7 mouse cellular contexts compared by ENCODE assay signal in genomic region chrX:145848937-145849783, GRCm38 (mm10).
DNase-seq lines count a peak whose midpoint lies in the region.

No protein-coding gene starts in this region.

- DNase-seq in urinary bladder, postnatal 10 days (ENCODE audit: low spot score) = peak; percentile 8
- DNase-seq in urinary bladder, adult 18-20 months (ENCODE audit: low spot score in 2 of 2) = no peak
- DNase-seq in cerebellum, postnatal 25 days = peak; percentile 15 to 53
- peak; percentile 59 for DNase-seq in heart, postnatal 4 days
- DNase-seq in left cerebral cortex, adult 18-20 months (ENCODE audit: low spot score in 2 of 2) = peak; percentile 4 to 6
- DNase-seq in ovary, postnatal 14 days (ENCODE audit: low spot score) = peak; percentile 27
- DNase-seq in embryo, embryonic 11 days = no peak

Comparison
In these comparisons a context has a peak if more than half of its experiments do, and no peak if none do; other contexts are left out.
1. DNase-seq: peak in urinary bladder, postnatal 10 days (single experiment), cerebellum, postnatal 25 days (2 of 2), heart, postnatal 4 days (single experiment), left cerebral cortex, adult 18-20 months (2 of 2) and ovary, postnatal 14 days (single experiment); none in urinary bladder, adult 18-20 months (0 of 2) and embryo, embryonic 11 days (single experiment).